Mouse (Mus musculus) retina, postnatal 1 day (tissue): ENCODE data around the gene Arfgef3.
"Not testable (repeated sequence)": the region's sequence is repeated elsewhere in the genome, so short reads cannot be mapped to it uniquely, and the experiment has no call there.

ENCODE experiments used
- DNase-seq: peaks from one replicate; pipeline ENCODE4 v3.0.0-alpha.2; 2012

The Arfgef3 gene

GRCm38 (mm10) chr10:18562940-18563339 is 180.8 kb downstream of the Arfgef3 start:
- peak; percentile 46 for DNase-seq

- DNase-seq, result no peak
These were observed 182.3 kb downstream of the Arfgef3 start for GRCm38 (mm10) chr10:18561445-18561844.

- DNase-seq, result not testable (repeated sequence)
These were observed 184.7 kb downstream of the Arfgef3 start for GRCm38 (mm10) chr10:18559076-18559475.

DNA sequence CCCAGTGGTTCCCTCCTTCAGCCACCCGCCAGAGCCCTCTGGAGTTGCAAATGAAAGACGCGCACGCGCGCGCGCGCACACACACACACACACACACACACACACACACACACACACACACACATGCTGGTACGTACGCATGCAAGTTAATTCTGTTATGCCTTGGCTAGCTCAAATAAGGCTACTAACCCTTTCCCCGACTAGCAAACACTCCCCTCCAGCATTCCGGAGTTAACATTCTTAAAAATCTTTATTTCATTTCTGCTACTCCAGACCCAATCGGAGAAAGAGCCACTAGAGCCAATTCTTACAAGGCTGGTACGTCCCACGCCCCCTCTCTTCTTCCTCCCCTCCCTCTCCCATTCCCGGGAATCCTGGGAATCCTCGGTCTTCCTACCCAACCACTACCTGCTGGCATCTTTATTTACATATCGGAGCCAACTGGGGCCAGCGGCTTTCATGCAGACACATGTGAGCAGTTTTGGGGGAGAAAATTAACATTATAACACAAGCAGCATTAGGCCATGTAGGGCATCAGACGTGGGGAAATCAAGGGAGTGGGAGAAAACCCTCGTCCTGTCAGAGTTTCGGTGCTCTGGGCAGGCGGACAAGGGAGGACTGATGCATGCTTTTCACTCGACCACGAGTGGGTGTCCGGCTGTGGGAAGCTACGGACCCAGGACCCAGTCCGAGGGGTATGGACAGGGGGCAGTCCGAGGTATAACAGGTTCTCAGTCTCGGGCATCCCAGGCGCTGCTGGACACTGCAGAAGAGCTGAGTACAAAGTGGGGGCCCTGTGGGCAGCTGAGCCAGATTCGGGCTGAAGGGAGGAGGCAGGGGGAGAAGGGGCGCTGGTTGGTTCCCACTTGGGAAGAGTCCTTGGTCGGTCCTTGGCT is 194.2 kb downstream of the Arfgef3 start:
- DNase-seq, result peak; percentile 72

DNA sequence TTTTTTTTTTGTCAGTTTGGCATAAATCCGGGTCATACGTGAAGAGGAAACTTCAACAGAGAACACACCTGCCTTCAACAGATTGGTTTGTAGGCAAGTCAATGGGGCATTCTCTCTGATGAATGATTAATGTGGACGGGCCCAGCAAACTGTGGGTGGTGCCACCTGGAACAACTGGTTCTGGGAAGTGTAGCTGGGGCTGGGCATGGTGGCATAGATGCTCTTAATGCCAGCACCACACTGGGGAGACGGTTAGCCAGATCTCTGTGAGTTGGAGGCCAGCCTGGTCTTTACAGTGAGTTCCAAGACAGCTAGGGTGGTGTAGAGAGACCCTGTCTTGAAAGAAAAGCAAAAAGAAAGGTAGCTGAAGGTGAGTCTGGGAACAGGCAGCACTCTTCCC is 196.4 kb downstream of the Arfgef3 start:
- DNase-seq, result no peak

- DNase-seq, result peak; percentile 88
These were observed 197.9 kb downstream of the Arfgef3 start, which contains the start of gene Hebp2 for GRCm38 (mm10) chr10:18545813-18546235. TSS of gene Hebp2 (minus strand) at chr10:18546076.

DNA sequence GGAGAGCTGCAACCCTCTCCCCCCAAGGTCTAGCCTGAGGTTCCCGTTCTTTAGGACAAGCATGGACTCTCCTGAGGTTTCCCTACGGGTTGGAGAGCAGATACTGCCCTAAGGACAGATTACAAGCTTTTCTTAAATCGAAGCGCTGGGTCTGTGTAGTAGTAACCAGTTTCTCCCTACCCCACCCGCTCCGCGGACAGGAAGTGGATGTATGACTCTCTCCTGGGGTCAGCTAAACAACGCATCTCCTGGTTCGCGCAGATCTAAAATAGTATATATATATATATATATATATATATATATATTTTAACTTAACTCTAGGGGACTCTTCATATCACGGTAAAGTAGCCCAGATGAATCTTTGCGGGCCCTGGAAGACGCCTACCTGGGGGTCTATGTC is 198.4 kb downstream of the Arfgef3 start:
- DNase-seq, result peak; percentile 20

GRCm38 (mm10) chr10:18536889-18537288 is 206.9 kb downstream of the Arfgef3 start:
- DNase-seq, result no peak

DNA sequence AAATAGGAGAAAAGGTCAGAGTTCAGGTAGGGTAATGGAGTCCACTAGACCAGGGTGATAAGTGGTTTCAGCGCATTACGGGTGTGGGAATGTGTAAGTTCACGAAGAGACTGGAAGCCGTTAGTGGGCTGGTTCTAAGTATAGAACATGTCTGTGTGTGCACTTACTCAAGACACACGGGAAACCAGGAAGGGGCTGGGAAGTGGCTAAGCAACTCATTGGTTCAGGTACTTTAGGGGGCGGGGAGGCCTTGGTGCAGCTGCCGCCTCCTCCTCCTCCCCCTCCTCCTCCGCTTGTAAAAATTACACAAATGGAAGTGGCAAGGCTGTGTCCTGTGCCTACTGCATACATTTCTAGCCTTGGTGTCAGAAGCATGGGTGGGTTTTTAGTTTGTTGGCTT is 211.5 kb downstream of the Arfgef3 start:
- no peak for DNase-seq
